Mouse (Mus musculus): ENCODE data around the gene Mab21l3. TPM values are rescaled to one million over a fixed set of nuclear protein-coding genes. Genes with fewer than 3 reads are reported as not detected.

The Mab21l3 gene
- polyA plus RNA-seq, 1 experiment from 2014 or later = 0.40 TPM

Other genes starting within 250 kb of the Mab21l3 start
- 164 and 228 TPM in 2 replicates for gene Atp1a1, start 244.3 kb downstream of the Mab21l3 start, polyA plus RNA-seq (2016; fragmentation: Nextera tagmentation; extraction: Ambion mirVana)
- 4.1 and 6.3 TPM in 2 replicates for gene Slc22a15, start 75.5 kb upstream of the Mab21l3 start, polyA plus RNA-seq (2016; fragmentation: Nextera tagmentation; extraction: Ambion mirVana)
- gene Nhlh2, start 161.1 kb upstream of the Mab21l3 start, polyA plus RNA-seq (2016; fragmentation: Nextera tagmentation; extraction: Ambion mirVana) = 0.27 and 0.57 TPM in 2 replicates
- 5.6 and 19.8 TPM in 2 replicates for gene Casq2, start 237.5 kb upstream of the Mab21l3 start, polyA plus RNA-seq (2016; fragmentation: Nextera tagmentation; extraction: Ambion mirVana)

Data from heart, embryonic 10.5 days (tissue).